Mouse (Mus musculus) C2C12 (cell line): ENCODE data around the gene Hsd17b14. TPM values are rescaled to one million over a fixed set of nuclear protein-coding genes. Genes with fewer than 3 reads are reported as not detected.
"Not testable (repeated sequence)": the region's sequence is repeated elsewhere in the genome, so short reads cannot be mapped to it uniquely, and the experiment has no call there.

Experiments used
- H3K27me3 ChIP-seq: one replicate; pipeline ENCODE4 v1.6.1; 2011; ENCODE audit not compliant: control insufficient read depth, insufficient read depth, insufficient read length
- H3K36me3 ChIP-seq: one replicate; pipeline ENCODE4 v1.6.1; 2011; ENCODE audit not compliant: control insufficient read depth, insufficient read depth
- H3K4me3 ChIP-seq: one replicate; pipeline ENCODE4 v1.5.1; 2011; ENCODE audit warnings: mild to moderate bottlenecking, control low read depth; ENCODE audit not compliant: poor library complexity, insufficient read depth, severe bottlenecking
- H3K79me2 ChIP-seq: one replicate; pipeline ENCODE4 v1.6.1; 2011; ENCODE audit not compliant: control insufficient read depth, insufficient read depth
- H3K79me3 ChIP-seq: one replicate; pipeline ENCODE4 v1.6.1; 2011; ENCODE audit warnings: low read depth, control low read depth
- H3ac ChIP-seq: one replicate; pipeline ENCODE3; 2011; ENCODE audit warnings: low read depth; ENCODE audit not compliant: control insufficient read depth, insufficient read length
- CEBPB ChIP-seq: IDR thresholded peaks from one replicate; pipeline ENCODE4 v1.6.1; 2011; ENCODE audit warnings: low read depth, mild to moderate bottlenecking, control low read depth, moderate library complexity
- CTCF ChIP-seq: IDR thresholded peaks from one replicate; pipeline ENCODE4 v1.5.1; 2011; ENCODE audit not compliant: control insufficient read depth, insufficient read depth, insufficient read length
- FOSL1 ChIP-seq: IDR thresholded peaks from one replicate; pipeline ENCODE4 v1.8.0; 2011; ENCODE audit warnings: mild to moderate bottlenecking, low read length; ENCODE audit not compliant: poor library complexity, insufficient read depth, severe bottlenecking
- MAX ChIP-seq: IDR thresholded peaks from one replicate; pipeline ENCODE4 v1.6.1; 2011; ENCODE audit warnings: mild to moderate bottlenecking, control low read depth
- MYOD1 ChIP-seq: IDR thresholded peaks from one replicate; pipeline ENCODE4 v1.6.1; 2011; ENCODE audit warnings: low read depth; ENCODE audit not compliant: control insufficient read depth, insufficient read length
- MYOG ChIP-seq: IDR thresholded peaks from one replicate; pipeline ENCODE4 v1.6.1; 2011; ENCODE audit not compliant: control insufficient read depth, insufficient read length; ENCODE audit errors: extremely low read depth
- USF1 ChIP-seq: IDR thresholded peaks from one replicate; pipeline ENCODE4 v1.6.1; 2011; ENCODE audit warnings: low read depth, mild to moderate bottlenecking, control low read depth, moderate library complexity
- polyA plus RNA-seq: library from polyadenylated mRNA; unstranded; fragments of >200 nt; fragmentation: generic; extraction: Trizol; gene quantifications from one replicate; pipeline ENCODE4 v1.2.1, GENCODE M21; 2012; ENCODE audit warnings: missing spikeins

The Hsd17b14 gene
- polyA plus RNA-seq, 1 experiment, result 1.7 TPM

DNA sequence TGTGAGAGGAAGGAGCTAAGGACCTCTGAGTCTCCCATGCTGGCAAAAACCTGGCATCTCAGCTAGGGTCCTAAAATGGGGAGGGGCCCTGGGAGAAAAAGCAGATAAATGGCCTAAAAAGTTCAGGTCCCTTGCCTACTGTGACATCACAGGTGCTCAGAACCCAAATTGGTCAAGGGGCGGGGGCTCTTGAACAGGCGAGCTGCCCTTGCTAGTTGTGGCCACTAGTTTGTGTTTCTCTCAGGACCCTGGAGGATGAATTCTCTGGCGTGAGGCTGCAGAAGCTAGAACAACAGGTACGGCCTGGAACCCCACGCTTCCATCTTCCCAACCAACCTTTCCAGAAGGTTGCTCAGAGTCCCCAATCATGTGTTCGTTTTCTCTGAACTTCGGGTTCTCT is 40.3 kb upstream of the Hsd17b14 start:
- no peak overlapping the region for H3K4me3 ChIP-seq
- H3K79me3 ChIP-seq, result no peaks in the 10 kb centered on the region
- H3K27me3 ChIP-seq, result no peaks in the 10 kb centered on the region
- no peak for TF ChIP-seq FOSL1
- no peak for TF ChIP-seq MYOD1
- no peak for TF ChIP-seq CEBPB
- no peak for TF ChIP-seq MYOG
- TF ChIP-seq USF1, result no peak
- TF ChIP-seq CTCF, result no peak
- TF ChIP-seq MAX, result no peak
- H3ac ChIP-seq, result no peak overlapping the region
- H3K79me2 ChIP-seq, result no peaks in the 10 kb centered on the region
- H3K36me3 ChIP-seq, result no peaks in the 10 kb centered on the region

DNA sequence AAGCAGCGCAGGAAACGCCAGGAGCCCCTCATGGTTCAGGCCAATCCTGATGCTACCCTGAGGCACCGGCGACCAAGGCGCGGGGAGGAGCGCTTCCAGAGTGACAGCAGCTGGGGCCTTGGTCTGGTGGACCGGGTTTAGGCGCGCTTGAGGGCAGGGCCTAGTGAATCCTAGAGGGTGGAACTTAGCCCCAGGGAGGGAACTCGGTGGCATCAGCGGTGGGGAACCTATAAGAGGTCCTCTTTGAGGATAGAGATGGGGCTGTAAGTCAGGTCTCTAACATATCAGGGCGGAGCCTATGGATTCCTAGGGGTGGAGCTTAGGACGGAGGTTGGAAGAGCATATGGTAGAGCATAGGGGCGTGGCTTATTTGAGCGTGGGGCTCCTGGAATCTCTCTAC is 39.3 kb upstream of the Hsd17b14 start:
- no peak overlapping the region for H3K4me3 ChIP-seq
- TF ChIP-seq MYOG, result no peak
- TF ChIP-seq CEBPB, result no peak
- TF ChIP-seq CTCF, result no peak
- no peak for TF ChIP-seq FOSL1
- no peak for TF ChIP-seq USF1
- no peak for TF ChIP-seq MAX
- no peak for TF ChIP-seq MYOD1
- H3K79me2 ChIP-seq, result no peaks in the 10 kb centered on the region

DNA sequence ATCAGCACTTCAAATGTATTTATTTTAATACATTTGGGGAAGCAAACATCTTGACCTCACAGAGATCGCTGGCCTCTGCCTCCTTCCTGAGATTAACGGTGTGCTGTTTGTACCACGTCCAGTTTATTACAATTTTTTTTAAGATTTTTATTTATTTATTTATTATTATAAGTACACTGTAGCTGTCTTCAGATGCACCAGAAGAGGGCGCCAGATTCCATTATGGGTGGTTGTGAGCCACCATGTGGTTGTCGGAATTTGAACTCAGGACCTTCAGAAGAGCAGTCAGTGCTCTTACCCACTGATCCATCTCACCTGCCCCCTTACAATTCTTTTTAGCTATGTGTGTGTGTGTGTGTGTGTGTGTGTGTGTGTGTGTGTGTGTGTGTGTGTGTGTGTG is 37.8 kb upstream of the Hsd17b14 start:
- not testable (repeated sequence) for H3ac ChIP-seq, H3K79me2 ChIP-seq, H3K79me3 ChIP-seq, H3K36me3 ChIP-seq, H3K4me3 ChIP-seq, H3K27me3 ChIP-seq

More for the DNA sequence above, 39.3 kb upstream of the Hsd17b14 start:
- H3K36me3 ChIP-seq, result no peaks in the 10 kb centered on the region
- H3K79me3 ChIP-seq, result no peaks in the 10 kb centered on the region
- no peaks in the 10 kb centered on the region for H3K27me3 ChIP-seq
- H3ac ChIP-seq, result no peak overlapping the region

DNA sequence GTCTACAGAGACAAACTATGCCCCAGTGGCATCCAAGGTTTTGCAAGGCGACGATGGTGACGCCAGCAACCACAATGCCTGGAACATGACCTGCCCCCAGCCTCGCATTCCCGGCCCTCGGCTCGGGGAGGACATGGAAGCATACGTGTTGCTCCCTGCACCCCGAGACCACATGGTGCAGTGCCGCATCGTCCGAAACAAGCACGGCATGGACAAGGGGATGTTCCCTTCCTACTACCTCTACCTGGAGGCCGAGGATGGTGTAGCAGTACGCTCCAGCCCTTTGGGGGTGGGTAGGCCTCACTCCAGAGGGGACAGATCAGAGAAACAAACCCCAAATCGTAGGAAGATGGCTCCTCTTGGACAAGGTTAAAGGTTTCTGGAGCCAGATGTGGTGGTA is 36.1 kb upstream of the Hsd17b14 start:
- H3K27me3 ChIP-seq, result no peaks in the 10 kb centered on the region
- no peak overlapping the region for H3K4me3 ChIP-seq
- peaks cover 15% of the 10 kb centered on the region for H3K36me3 ChIP-seq
- no peak overlapping the region for H3ac ChIP-seq
- no peaks in the 10 kb centered on the region for H3K79me3 ChIP-seq
- no peaks in the 10 kb centered on the region for H3K79me2 ChIP-seq
- no peak for TF ChIP-seq MYOD1
- no peak for TF ChIP-seq FOSL1
- TF ChIP-seq MAX, result no peak
- TF ChIP-seq CEBPB, result no peak
- TF ChIP-seq USF1, result no peak
- no peak for TF ChIP-seq MYOG
- no peak for TF ChIP-seq CTCF

DNA sequence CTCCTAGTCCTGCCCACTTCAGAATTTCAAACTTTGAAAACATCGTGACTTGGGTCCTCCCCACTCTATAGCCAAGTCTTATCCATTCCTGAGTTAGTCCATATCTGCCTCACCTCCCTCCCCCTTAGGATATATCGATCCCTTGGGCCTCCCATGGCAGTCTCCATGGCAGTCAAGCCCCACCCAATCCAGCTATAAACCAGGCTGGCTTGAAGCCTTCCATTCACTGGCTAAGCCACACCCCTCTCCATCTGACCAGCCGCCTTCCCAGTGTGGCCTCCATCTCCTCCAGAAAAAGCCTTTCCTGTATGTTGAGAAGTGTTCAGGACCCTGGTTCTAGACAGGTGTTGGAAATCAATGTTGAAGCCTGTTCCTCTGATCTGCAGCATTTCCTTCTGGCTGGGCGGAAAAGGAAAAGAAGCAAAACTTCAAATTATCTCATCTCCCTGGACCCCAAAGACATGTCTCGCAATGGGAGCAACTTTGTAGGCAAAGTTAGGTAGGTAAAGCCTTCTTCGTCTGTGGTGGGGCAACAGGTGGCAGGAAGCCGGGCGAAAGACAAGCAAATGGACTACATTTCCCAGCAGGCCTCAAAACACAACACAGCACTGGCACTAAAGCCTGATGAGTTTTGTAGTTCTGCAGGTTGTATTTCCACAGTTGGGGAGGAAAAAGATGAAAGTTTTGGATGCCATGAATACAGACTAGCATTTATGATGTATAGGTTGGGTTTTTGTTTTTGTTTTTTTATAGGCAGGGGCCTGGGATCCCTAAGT is 35.2 kb upstream of the Hsd17b14 start:
- H3K4me3 ChIP-seq, result no peak overlapping the region
- H3ac ChIP-seq, result no peak overlapping the region
- peaks cover 2% of the 10 kb centered on the region for H3K79me3 ChIP-seq
- TF ChIP-seq MYOG, result no peak
- TF ChIP-seq MAX, result no peak
- TF ChIP-seq USF1, result no peak
- no peak for TF ChIP-seq CEBPB
- TF ChIP-seq FOSL1, result no peak
- no peak for TF ChIP-seq CTCF
- TF ChIP-seq MYOD1, result no peak
- peaks cover 3% of the 10 kb centered on the region for H3K79me2 ChIP-seq
- peaks cover 20% of the 10 kb centered on the region for H3K36me3 ChIP-seq
- H3K27me3 ChIP-seq, result no peaks in the 10 kb centered on the region

DNA sequence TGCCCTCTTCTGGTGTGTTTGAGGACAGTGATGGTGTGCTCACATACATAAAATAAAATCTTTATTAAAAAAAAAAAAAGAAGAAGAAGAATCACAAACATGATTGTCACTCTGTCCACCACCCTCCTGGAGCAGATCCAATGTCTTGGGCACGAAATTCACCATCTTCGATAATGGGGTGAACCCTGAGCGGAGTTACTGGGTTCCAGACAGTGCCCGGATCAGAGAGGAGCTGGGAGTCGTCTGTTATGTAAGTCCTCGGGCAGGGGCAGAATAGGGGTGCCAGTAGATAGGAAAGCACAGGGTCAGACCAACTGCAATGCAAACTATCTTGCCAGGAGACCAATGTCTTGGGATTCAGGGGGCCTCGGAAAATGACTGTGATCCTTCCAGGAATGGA is 34.1 kb upstream of the Hsd17b14 start:
- no peak overlapping the region for H3K4me3 ChIP-seq
- TF ChIP-seq CTCF (no peak), MAX (no peak), MYOD1 (no peak), USF1 (no peak), FOSL1 (no peak), CEBPB (no peak), MYOG (no peak)
- no peak overlapping the region for H3ac ChIP-seq
- no peaks in the 10 kb centered on the region for H3K27me3 ChIP-seq
- H3K79me2 ChIP-seq, result peaks cover 14% of the 10 kb centered on the region
- H3K36me3 ChIP-seq, result peaks cover 21% of the 10 kb centered on the region
- peaks cover 13% of the 10 kb centered on the region for H3K79me3 ChIP-seq
